Mouse (Mus musculus) layer of hippocampus, adult 8-10 months (tissue): ENCODE results near the gene Uqcrfs1. TPM values are rescaled to one million over a fixed set of nuclear protein-coding genes. Genes with fewer than 3 reads are reported as not detected.

ENCODE experiments used
- DNase-seq, 2 experiments: peaks; one replicate each; pipeline ENCODE4 v3.0.0; 2022; ENCODE audit warnings: low spot score in 2 of 2
- total RNA-seq, 4 experiments: library from RNA; stranded (reverse); gene quantifications; 2 replicates each; pipeline ENCODE4 v1.2.4; 2022

Uqcrfs1 gene
- 100 to 1,000 TPM; 133 to 144 (median 138) TPM for total RNA-seq

DNA sequence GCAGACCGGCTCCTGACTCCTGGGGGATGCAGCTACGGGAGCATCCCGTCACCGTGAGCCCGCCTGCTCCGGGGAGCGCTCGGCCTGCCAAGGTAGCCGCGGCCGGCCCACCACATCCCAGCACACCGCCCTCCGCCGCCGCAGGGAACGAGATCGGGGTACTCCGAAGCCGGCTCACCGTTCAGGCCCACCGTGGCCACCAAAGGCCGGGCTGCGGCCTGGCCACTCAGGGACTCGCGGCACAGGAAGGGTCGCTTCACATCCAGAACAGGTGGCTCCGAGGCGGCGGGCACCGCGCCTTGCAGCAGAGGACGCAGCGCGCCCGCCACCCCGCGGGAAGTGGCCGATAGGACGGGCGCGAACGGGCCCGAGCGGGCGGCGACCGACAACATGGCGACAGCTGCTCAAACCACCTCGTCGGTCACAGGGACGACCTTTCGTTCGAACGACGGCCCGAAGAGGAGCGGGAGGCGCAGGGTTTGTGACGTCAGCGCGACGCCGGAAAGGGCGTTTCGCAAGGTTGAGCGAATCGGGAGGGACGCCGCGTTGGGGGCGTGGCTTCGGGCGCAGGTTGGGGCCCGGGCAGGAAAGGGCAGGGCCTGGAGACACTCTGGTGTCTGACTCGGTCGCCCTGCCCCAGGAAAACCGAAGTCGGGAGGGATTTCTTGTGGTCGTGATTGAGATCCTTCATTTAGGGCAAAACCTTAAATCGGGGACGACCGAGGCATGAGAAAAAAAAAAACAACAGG, at the start of gene Uqcrfs1:
Uqcrfs1 (minus strand) TSS at position 507 of the 749 bp plus-strand sequence.
- DNase-seq = peak; percentile 93 to 96

DNA sequence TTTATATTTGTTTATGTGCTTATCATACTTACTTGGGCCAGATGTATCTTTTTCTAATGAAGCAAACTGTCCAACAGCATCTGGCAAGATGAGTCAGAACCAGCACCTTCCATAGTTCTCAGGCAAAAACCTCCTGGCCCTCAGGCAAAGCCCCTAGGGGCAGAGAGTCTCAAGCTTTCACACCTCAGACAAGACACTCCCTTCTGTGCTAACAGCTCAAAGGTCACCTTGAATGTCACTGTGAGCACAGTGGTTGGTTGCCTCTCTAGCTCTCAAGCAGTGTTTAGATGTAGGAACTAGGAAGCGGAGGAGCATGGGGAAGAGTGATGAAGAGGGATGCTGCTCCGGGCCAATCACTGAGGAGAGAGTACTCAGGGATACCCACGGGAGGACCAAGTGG, 40.6 kb upstream of the Uqcrfs1 start:
- no peak for DNase-seq

DNA sequence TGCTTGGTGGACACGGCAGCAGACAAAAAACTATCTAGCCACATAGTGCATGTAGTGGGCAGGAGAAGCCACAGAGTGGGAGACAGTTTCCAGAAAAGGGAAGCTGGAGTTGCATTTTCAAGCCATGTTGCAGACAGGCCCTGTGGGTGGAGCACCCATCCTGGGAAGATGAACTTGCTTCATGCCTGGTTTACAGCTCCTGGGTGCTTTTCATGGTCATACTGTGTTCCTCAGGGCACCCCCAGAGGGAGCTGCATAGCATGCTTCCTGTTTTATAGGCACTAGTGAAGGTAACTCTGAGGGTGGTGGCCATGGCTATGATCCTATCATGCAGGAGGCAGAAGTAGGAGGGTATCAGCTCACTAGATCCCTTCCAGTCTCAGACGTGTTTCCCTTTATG, 37.4 kb upstream of the Uqcrfs1 start:
- no peak for DNase-seq

DNA sequence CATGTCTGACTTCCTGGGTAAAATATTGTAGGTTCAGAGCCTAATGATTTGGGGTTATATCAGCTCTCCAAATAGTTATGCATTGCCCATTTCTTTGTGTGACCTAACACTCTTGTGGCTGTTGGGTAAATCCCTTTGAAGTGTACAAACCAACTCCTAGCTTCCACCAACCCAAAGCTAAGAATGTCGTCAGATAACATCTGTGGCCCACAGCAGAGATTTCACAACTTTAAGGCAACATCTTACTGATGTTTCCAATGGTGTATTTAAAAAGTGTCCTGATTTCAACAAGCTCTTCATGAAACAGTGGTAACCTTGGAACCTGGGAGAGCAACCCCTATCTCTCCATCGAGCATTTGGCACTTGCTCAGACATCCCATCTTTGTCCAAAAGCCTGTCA, 33.6 kb upstream of the Uqcrfs1 start:
- DNase-seq = no peak

DNA sequence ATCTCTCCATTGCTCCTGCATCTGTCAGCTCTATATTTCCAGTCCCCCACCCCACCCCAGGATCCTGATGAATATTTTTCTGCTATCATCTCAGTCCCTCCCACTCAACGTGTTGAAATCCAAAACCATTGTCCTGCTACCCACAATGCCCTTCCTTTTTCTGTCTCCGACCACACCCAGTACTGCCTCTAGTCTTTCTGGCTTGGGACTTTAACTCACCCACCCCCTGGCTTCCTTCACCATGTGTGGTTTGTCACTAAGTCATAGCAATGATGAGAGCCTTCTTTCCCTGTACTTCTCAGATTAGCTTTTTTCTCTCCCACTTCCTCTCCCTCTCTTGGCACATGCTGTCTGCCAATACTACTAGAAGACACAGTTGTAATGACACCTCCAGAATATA, 31.7 kb upstream of the Uqcrfs1 start:
- no peak for DNase-seq

DNA sequence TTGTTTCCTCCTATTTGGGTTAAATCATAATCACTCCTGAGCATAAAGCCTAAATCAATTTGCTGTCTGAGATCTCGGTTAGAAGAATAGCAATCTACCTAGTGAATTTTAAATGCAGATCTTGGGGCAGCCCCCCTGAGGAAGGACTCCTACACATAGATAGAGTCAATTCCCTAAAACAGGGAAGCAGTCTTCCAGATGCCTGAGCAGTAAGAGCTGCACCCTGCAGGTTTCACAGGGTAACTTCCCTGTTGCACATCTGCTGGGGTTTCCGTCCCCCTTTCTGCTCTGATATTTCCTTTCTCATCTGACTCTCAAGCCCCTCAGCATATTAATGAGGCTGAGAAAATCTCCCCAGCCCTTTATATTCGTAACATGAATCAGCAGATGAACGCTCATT, 27.8 kb upstream of the Uqcrfs1 start:
- no peak for DNase-seq

DNA sequence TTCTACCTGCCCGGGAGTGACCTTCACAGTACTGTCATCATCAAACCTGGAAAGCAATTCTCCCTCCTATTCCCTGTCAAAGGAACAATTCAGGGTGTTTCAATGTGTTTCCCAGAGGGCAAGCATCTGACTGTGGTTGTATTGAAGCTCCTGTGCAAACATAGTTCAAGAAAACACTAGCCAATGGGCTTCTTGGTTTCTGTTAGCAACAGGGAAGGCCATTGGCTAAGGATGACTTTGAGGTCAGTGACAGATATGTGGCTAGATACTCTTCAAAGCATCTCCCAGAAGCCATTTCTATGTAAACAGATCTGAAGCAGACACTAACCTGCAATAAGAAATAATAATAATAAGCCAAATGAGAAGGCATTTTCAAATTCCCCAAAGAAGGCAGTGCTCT, 25.0 kb upstream of the Uqcrfs1 start:
- DNase-seq = no peak

DNA sequence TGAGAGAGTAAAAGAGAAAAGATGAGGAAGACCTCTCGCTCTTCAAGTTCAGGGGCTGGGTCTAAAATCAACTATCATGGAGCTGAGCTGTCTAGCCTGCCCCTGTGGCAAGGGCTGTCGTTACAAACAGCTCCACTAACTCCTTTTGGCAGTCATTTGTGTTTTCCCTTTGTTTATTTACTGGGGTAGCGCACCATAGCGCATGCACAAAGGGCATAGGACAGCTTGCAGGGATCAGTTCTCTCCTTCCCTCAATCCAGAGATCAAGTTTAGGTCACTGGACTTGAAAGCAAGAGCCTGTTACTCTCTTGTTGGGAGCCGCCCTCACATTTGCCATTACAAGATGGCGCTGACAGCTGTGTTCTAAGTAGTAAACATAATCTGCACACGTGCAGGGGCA, 22.4 kb upstream of the Uqcrfs1 start:
- no peak for DNase-seq

DNA sequence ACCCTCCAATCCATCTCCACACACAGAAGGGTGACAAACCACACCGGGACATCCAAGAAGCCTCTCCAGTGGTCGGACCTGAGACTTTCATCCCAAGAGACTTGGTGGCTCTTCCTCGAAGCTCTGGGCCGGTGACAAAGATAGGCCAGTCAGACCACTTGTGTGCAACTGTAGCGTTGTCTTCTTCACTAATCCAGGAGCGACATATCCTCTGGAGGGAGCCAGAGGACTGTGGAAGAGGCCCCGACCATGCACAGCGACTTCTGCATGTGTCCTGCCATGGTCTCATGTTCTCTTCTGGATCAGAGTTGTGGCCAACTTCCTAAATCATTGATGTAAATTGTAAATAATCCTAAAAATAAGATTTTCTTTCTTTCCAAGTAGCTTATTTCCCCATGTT, 21.6 kb upstream of the Uqcrfs1 start:
- DNase-seq = peak; percentile 17 to 69

DNA sequence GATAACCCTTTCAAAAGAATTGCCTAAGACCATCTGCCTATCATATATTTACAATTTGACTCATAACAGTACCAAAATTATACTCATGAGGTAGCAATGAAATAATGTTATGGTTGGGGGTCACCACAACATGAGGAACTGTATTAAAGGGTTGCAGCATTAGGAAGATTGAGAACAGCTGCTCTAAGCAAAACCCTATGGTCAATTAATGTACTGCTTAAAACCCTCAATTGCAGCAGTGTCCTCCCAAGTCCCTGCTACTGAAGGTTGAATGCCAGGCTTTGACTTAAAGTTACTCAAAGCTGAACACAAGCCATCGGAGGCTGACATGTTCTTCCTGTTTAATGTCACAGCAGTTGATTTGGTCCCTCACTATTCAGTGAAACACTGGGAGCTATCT, 15.4 kb upstream of the Uqcrfs1 start:
- DNase-seq = no peak

DNA sequence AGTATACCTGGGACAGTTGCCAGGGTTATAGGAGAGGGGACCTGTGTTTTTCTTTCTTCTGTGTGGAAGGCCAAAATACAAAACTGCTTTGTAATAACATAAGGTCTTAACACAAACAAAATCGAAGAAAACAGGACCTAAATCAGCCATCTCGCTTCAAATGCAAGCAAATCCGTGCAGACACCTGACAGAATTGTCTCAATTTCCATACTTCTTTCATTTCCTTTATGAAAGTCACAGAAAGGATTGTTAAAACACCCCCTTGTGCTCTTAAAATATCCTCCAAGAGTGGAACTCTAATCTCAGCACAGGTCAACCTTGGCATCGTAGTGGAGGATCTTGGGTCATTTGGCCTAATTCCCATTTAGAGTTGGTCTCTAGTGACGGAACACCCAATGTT, 14.9 kb upstream of the Uqcrfs1 start:
- DNase-seq = no peak

DNA sequence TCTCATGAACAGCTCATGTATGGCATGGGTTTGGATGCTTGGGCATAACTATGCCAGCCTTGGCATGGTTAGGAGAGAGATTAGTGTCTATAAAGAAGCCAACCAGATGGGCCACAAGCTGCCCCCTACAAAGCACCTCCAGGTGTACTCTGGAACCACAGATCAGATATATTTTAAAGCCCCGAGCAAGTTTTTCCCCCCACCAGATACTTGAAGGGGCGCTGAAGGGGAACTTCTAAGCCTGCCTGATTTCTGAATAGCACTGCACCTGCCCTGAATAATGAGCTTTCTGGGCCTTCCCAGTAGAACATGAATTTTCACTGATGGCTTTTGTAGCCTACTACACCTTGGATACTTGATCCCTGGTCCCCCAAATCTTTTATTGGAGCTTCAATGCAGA, 12.6 kb upstream of the Uqcrfs1 start:
- no peak for DNase-seq

DNA sequence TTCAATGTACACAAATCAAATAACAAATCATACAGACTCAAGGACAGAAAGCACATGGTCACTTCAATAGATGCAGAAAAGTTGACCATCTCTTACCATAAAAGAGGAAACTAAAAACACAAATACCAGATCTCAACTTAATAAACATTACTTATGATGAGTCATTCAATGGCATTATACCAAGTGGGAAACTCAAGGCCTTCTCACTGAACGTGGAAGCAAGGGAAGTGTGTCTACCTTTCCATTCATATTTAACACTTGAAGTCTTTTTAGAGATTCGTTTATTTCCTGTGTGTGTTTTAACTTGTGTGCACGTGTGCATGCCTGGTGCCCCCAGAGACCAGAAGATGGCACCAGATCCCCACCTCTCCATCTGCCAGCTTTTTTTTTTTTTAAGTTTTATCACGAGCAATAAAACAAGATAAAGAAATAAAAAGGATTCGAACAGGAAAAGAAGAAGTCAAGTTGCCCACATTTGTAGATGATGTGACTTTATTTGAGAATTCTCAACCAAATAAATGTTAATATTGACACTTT, 8.0 kb upstream of the Uqcrfs1 start:
- no peak for DNase-seq

DNA sequence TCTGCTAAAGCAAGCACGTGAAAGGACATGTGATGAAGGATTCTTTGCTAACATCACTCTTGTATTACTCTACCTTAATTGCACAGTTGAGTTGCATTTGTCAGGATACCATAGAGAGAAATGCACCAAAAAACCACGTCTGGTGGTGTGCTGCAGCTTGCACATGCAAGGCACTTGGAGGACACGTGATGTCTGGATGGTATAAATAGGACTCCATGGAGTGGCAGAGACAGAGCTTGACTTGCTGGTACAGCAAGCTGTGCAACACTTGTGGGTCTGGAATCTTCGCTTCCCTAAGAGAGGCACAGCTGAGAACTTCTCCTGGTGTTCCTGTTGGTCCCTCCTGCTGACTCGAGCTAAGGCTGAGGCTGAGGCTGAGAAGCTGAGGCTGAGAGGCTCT, 4.2 kb upstream of the Uqcrfs1 start:
- no peak for DNase-seq

DNA sequence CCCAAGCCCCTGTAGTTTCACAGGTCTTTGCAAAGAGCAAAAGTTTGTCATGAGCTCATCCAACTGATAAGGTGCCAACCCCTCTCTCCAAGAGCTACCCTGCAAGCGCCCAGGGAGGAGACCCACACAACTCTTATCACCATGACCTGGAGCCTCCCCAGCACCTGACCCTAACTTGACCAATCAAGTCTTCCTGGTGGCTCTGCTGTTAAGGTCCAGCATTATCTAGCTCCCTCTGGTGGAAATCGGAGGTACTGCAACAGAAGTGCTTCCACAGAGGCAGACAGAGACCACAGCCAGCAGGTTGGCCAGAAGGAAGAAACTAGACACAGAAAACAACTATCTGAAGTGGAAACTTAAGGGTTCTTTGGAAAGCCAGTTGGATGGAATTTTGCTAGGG, 3.7 kb upstream of the Uqcrfs1 start:
- DNase-seq = peak; percentile 56 to 78

DNA sequence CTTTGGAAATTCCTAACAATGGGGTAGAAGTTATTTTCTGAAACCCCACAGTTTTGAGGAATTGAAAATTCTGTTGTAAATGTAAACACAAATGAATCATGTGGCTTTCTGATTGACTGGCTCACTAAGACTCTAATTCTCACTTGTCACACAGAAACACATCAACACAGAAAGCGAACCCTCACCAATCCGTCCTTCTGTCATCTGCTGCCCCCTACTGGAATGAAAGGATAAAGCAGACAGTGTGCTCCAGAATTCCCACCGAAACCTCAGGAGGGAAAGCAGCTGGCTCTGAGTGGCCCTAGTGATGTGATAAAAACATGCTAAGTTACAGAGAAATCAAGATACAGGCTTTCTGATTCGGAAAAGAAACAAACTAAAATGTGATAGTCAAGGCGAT, 14.4 kb downstream of the Uqcrfs1 start:
- peak in 1 of 2 experiments; percentile 57 for DNase-seq

DNA sequence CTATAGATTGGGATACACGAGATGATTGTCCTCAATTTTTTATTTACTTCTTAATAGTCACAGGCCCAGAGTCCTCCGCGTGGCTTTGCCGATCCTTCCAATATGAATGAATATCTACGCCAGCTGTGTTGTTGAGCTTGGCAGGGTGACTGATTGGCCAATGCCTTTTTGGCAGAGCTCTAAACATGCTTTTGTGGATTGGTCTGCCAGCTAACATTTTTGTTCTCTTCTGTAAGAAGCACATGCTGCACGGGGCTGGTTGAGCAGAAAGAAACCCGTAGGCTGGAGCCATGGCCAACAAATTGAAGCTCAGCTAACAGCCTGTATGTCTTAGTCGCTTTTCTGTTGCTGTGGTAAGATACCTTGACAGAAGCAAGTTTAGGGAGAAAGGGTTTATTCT, 20.2 kb downstream of the Uqcrfs1 start:
- no peak for DNase-seq

DNA sequence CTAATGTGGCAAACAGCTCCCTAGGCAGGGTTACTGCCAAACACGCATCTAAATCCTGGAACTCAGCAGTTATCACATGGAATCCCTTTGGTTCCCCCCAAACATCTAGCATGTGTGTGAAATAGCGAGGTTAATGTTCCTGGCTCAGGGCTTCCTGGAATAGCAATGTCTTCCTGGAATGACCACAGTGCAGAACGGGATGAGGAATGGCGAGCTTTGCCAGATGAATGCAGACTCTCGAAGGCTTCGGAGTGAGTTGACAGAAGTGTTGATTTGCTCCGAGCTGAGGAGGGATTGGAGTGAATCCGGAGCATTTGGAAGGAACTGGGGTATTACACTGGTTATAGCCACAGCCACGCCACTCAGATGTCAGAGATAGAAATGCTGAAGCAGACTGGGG, 21.2 kb downstream of the Uqcrfs1 start:
- no peak for DNase-seq

DNA sequence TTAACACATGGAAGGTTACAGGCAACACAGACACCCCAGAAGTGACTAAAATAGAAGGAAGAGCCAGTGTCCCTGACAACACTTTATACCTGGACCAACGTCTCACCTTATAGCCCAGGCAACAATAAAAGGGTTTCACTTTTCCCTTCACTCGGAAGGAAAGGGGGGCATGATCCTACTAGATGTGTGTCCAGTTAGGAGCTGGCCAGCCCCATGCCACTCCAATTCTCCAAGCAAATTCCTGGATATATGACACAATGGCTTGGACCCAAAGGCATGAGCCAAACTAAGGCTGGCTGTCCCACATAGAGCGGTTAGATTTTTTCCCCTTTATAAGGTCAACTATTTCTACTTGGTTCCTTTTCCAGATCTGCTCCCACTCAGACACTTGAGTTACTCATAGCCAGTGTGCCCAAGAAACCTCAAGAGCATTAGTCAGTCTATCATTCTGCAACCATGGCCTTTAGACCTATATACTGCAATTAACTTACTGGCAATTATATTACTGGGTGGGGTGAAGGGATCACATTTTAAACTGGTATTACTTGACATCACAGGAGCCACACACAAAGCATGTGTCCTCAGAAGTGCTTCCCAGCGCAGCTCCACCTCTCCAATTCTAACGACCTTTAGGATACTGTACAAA, 21.8 kb downstream of the Uqcrfs1 start:
- DNase-seq = no peak

DNA sequence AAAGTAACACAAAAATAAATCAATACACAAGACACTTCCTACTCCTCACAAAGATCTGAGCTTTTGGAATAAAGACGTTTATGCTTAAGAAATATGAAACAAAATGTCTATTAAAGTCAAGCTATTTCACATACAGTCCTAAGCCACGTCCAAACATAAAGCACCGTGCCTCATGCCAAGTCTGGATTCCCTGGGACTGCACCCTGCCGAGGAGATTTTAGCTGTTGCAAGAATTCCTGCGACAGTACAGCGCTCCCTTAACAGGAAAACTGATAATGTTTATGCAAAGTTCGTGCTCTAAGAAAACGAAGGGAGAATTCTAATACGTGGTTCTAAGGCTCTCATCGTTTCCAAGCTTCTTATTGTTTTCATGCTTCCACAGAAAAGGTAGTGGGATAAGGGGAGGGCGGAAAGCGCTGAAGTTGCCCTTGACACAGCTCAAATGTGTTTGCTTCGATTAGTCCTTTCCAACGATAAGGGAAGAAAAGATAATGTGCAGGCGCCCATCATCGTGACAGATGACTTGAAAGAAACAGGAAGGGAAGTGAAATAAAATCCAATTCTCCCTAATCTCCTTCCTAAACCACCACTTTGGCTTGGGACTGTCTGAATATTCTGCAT, 23.8 kb downstream of the Uqcrfs1 start:
- no peak for DNase-seq

DNA sequence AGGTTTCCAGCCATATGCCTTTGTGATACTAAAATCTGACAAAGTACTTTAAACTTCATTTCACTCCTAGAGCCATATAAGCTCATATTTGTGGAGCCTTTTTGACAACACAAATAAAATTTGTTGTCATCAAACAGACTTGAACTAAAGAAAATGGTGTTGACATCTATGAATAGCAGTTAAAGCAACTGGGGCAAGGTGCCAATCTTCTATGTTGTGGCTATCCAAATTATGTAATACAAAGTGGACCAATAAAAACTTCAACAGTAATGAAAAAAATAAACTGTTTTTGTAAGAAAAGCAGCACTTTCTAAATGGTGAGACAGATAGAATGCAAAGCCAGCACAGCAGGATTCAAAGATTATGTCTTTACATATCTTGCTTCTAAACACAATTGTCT, 27.0 kb downstream of the Uqcrfs1 start:
- no peak for DNase-seq

DNA sequence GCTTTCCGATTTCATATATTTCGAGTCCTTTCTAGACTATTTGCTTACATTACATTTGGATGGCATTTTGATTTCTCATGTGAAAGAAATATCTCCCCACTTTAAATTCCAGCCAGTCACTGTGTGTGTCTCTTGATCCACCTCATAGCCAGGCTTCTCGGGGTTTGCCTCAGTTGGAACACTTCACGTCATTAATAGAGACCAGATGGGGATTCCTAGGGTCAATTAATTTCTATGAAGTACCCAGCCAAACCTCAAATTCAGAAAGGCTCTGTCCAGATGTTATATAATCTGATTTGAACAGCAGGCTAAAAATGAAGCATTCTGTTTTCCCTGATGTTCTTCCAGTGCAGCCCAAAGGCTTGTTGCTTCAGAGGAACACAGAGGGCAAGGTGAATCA, 37.5 kb downstream of the Uqcrfs1 start:
- DNase-seq = no peak
